Mouse (Mus musculus): ENCODE measurements around the gene Banf2. TPM values are rescaled to one million over a fixed set of nuclear protein-coding genes. Genes with fewer than 3 reads are reported as not detected.

Banf2 gene
- polyA plus RNA-seq, 1 experiment from 2014 or later: not detected

GRCm38 (mm10) chr2:144094721-144095120 lies 61.9 kb downstream of the Banf2 start:
- WGBS: 77% methylated on average over 1 of the region's 1 CpGs
- no peak for ATAC-seq (replicated peaks; ENCODE audit: low FRiP score, low TSS enrichment, low read depth)

GRCm38 (mm10) chr2:144101463-144101961 lies 68.7 kb downstream of the Banf2 start:
- ATAC-seq (replicated peaks; ENCODE audit: low FRiP score, low TSS enrichment, low read depth): no peak
- DNase-seq (ENCODE audit: low spot score): no peak

More at GRCm38 (mm10) chr2:144094721-144095120, 61.9 kb downstream of the Banf2 start:
- no peaks in the 10 kb centered on the region for H3K36me3 ChIP-seq (ENCODE audit: control insufficient read depth, insufficient read depth, low read length)
- H3K9me3 ChIP-seq (ENCODE audit: control insufficient read depth, low read length): no peaks in the 10 kb centered on the region
- no peaks in the 10 kb centered on the region for H3K27me3 ChIP-seq (replicated peaks; ENCODE audit: control insufficient read depth, insufficient read depth, low read length)
- no peak overlapping the region for H3K4me2 ChIP-seq (ENCODE audit: low read length)
- DNase-seq (ENCODE audit: low spot score): no peak
- H3K4me3 ChIP-seq (ENCODE audit: low read depth, low read length): no peak overlapping the region
- no peaks in the 10 kb centered on the region for H3K4me1 ChIP-seq (replicated peaks; ENCODE audit: control insufficient read depth, insufficient read depth, low read length)
- H3K9ac ChIP-seq (ENCODE audit: low read length): no peak overlapping the region
- no peak overlapping the region for H3K27ac ChIP-seq (ENCODE audit: low read depth)

GRCm38 (mm10) chr2:144107374-144107773 lies 74.5 kb downstream of the Banf2 start:
- 89% methylated on average over 5 of the region's 5 CpGs for WGBS
- Histone ChIP-seq H3K36me3 (ENCODE audit: control insufficient read depth, insufficient read depth, low read length) (no peaks in the 10 kb centered on the region), H3K4me1 (replicated peaks; ENCODE audit: control insufficient read depth, insufficient read depth, low read length) (no peaks in the 10 kb centered on the region), H3K4me2 (ENCODE audit: low read length) (no peak overlapping the region), H3K9ac (ENCODE audit: low read length) (no peak overlapping the region), H3K27ac (ENCODE audit: low read depth) (no peak overlapping the region), H3K4me3 (ENCODE audit: low read depth, low read length) (no peak overlapping the region), H3K9me3 (ENCODE audit: control insufficient read depth, low read length) (no peaks in the 10 kb centered on the region), H3K27me3 (replicated peaks; ENCODE audit: control insufficient read depth, insufficient read depth, low read length) (no peaks in the 10 kb centered on the region)
- no peak for ATAC-seq (replicated peaks; ENCODE audit: low FRiP score, low TSS enrichment, low read depth)
- no peak for DNase-seq (ENCODE audit: low spot score)

More at GRCm38 (mm10) chr2:144101463-144101961, 68.7 kb downstream of the Banf2 start:
- H3K4me2 ChIP-seq (ENCODE audit: low read length): no peak overlapping the region
- H3K9ac ChIP-seq (ENCODE audit: low read length): no peak overlapping the region
- H3K27me3 ChIP-seq (replicated peaks; ENCODE audit: control insufficient read depth, insufficient read depth, low read length): no peaks in the 10 kb centered on the region
- H3K27ac ChIP-seq (ENCODE audit: low read depth): no peak overlapping the region
- no peaks in the 10 kb centered on the region for H3K4me1 ChIP-seq (replicated peaks; ENCODE audit: control insufficient read depth, insufficient read depth, low read length)
- H3K9me3 ChIP-seq (ENCODE audit: control insufficient read depth, low read length): no peaks in the 10 kb centered on the region
- WGBS: 83% methylated on average over 13 of the region's 13 CpGs
- H3K36me3 ChIP-seq (ENCODE audit: control insufficient read depth, insufficient read depth, low read length): no peaks in the 10 kb centered on the region
- H3K4me3 ChIP-seq (ENCODE audit: low read depth, low read length): no peak overlapping the region

GRCm38 (mm10) chr2:144107810-144108209 lies 75.0 kb downstream of the Banf2 start:
- Histone ChIP-seq H3K9me3 (ENCODE audit: control insufficient read depth, low read length) (no peaks in the 10 kb centered on the region), H3K4me1 (replicated peaks; ENCODE audit: control insufficient read depth, insufficient read depth, low read length) (no peaks in the 10 kb centered on the region), H3K4me2 (ENCODE audit: low read length) (no peak overlapping the region), H3K9ac (ENCODE audit: low read length) (no peak overlapping the region), H3K36me3 (ENCODE audit: control insufficient read depth, insufficient read depth, low read length) (no peaks in the 10 kb centered on the region), H3K27me3 (replicated peaks; ENCODE audit: control insufficient read depth, insufficient read depth, low read length) (no peaks in the 10 kb centered on the region), H3K27ac (ENCODE audit: low read depth) (no peak overlapping the region), H3K4me3 (ENCODE audit: low read depth, low read length) (no peak overlapping the region)
- DNase-seq (ENCODE audit: low spot score) (no peak), ATAC-seq (replicated peaks; ENCODE audit: low FRiP score, low TSS enrichment, low read depth) (no peak)
- WGBS: 80% methylated on average over 2 of the region's 2 CpGs

- Histone ChIP-seq H3K9ac (ENCODE audit: low read length) (no peak overlapping the region), H3K4me3 (ENCODE audit: low read depth, low read length) (no peak overlapping the region), H3K36me3 (ENCODE audit: control insufficient read depth, insufficient read depth, low read length) (no peaks in the 10 kb centered on the region), H3K27me3 (replicated peaks; ENCODE audit: control insufficient read depth, insufficient read depth, low read length) (no peaks in the 10 kb centered on the region), H3K4me1 (replicated peaks; ENCODE audit: control insufficient read depth, insufficient read depth, low read length) (no peaks in the 10 kb centered on the region), H3K4me2 (ENCODE audit: low read length) (no peak overlapping the region), H3K27ac (ENCODE audit: low read depth) (no peak overlapping the region), H3K9me3 (ENCODE audit: control insufficient read depth, low read length) (no peaks in the 10 kb centered on the region)
- DNase-seq (ENCODE audit: low spot score): no peak
- no peak for ATAC-seq (replicated peaks; ENCODE audit: low FRiP score, low TSS enrichment, low read depth)
- 63% methylated on average over 3 of the region's 3 CpGs for WGBS
Measured at GRCm38 (mm10) chr2:144108376-144108775, 75.5 kb downstream of the Banf2 start.

GRCm38 (mm10) chr2:144111966-144112365 lies 79.1 kb downstream of the Banf2 start:
- ATAC-seq (replicated peaks; ENCODE audit: low FRiP score, low TSS enrichment, low read depth) (no peak), DNase-seq (ENCODE audit: low spot score) (no peak)
- Histone ChIP-seq H3K4me2 (ENCODE audit: low read length) (no peak overlapping the region), H3K36me3 (ENCODE audit: control insufficient read depth, insufficient read depth, low read length) (no peaks in the 10 kb centered on the region), H3K27me3 (replicated peaks; ENCODE audit: control insufficient read depth, insufficient read depth, low read length) (no peaks in the 10 kb centered on the region), H3K9ac (ENCODE audit: low read length) (no peak overlapping the region), H3K27ac (ENCODE audit: low read depth) (no peak overlapping the region), H3K9me3 (ENCODE audit: control insufficient read depth, low read length) (no peaks in the 10 kb centered on the region), H3K4me3 (ENCODE audit: low read depth, low read length) (no peak overlapping the region), H3K4me1 (replicated peaks; ENCODE audit: control insufficient read depth, insufficient read depth, low read length) (no peaks in the 10 kb centered on the region)
- 61% methylated on average over 7 of the region's 7 CpGs for WGBS

- Histone ChIP-seq H3K36me3 (ENCODE audit: control insufficient read depth, insufficient read depth, low read length) (no peaks in the 10 kb centered on the region), H3K27ac (ENCODE audit: low read depth) (no peak overlapping the region), H3K9me3 (ENCODE audit: control insufficient read depth, low read length) (no peaks in the 10 kb centered on the region), H3K4me2 (ENCODE audit: low read length) (no peak overlapping the region), H3K9ac (ENCODE audit: low read length) (no peak overlapping the region), H3K27me3 (replicated peaks; ENCODE audit: control insufficient read depth, insufficient read depth, low read length) (no peaks in the 10 kb centered on the region), H3K4me1 (replicated peaks; ENCODE audit: control insufficient read depth, insufficient read depth, low read length) (no peaks in the 10 kb centered on the region), H3K4me3 (ENCODE audit: low read depth, low read length) (no peak overlapping the region)
- ATAC-seq (replicated peaks; ENCODE audit: low FRiP score, low TSS enrichment, low read depth) (no peak), DNase-seq (ENCODE audit: low spot score) (no peak)
- 84% methylated on average over 5 of the region's 5 CpGs for WGBS
Measured at GRCm38 (mm10) chr2:144112666-144113065, 79.8 kb downstream of the Banf2 start.

- H3K27ac ChIP-seq (ENCODE audit: low read depth): no peak overlapping the region
- no peaks in the 10 kb centered on the region for H3K9me3 ChIP-seq (ENCODE audit: control insufficient read depth, low read length)
- ATAC-seq (replicated peaks; ENCODE audit: low FRiP score, low TSS enrichment, low read depth): no peak
- H3K4me3 ChIP-seq (ENCODE audit: low read depth, low read length): no peak overlapping the region
- WGBS: 49% methylated on average over 2 of the region's 2 CpGs
- no peaks in the 10 kb centered on the region for H3K36me3 ChIP-seq (ENCODE audit: control insufficient read depth, insufficient read depth, low read length)
- no peaks in the 10 kb centered on the region for H3K27me3 ChIP-seq (replicated peaks; ENCODE audit: control insufficient read depth, insufficient read depth, low read length)
- DNase-seq (ENCODE audit: low spot score): no peak
- H3K4me1 ChIP-seq (replicated peaks; ENCODE audit: control insufficient read depth, insufficient read depth, low read length): no peaks in the 10 kb centered on the region
- H3K4me2 ChIP-seq (ENCODE audit: low read length): no peak overlapping the region
- H3K9ac ChIP-seq (ENCODE audit: low read length): no peak overlapping the region
Measured at GRCm38 (mm10) chr2:144118061-144118460, 85.2 kb downstream of the Banf2 start.

- Histone ChIP-seq H3K27me3 (replicated peaks; ENCODE audit: control insufficient read depth, insufficient read depth, low read length) (no peaks in the 10 kb centered on the region), H3K9ac (ENCODE audit: low read length) (no peak overlapping the region), H3K4me2 (ENCODE audit: low read length) (no peak overlapping the region), H3K4me3 (ENCODE audit: low read depth, low read length) (no peak overlapping the region), H3K36me3 (ENCODE audit: control insufficient read depth, insufficient read depth, low read length) (no peaks in the 10 kb centered on the region), H3K9me3 (ENCODE audit: control insufficient read depth, low read length) (no peaks in the 10 kb centered on the region), H3K4me1 (replicated peaks; ENCODE audit: control insufficient read depth, insufficient read depth, low read length) (no peaks in the 10 kb centered on the region), H3K27ac (ENCODE audit: low read depth) (no peak overlapping the region)
- no peak for ATAC-seq (replicated peaks; ENCODE audit: low FRiP score, low TSS enrichment, low read depth)
- DNase-seq (ENCODE audit: low spot score): no peak
- 69% methylated on average over 7 of the region's 7 CpGs for WGBS
Measured at GRCm38 (mm10) chr2:144120186-144120823, 87.4 kb downstream of the Banf2 start.

All from intestine, embryonic 14.5 days (tissue).